Mouse (Mus musculus) layer of hippocampus, postnatal 25 days (tissue): ENCODE results near the gene Cdc20b. TPM values are rescaled to one million over a fixed set of nuclear protein-coding genes. Genes with fewer than 3 reads are reported as not detected.
"Not testable (repeated sequence)": the region's sequence is repeated elsewhere in the genome, so short reads cannot be mapped to it uniquely, and the experiment has no call there.

Experiments
- DNase-seq, 2 experiments: peaks; one replicate each; pipeline ENCODE4 v3.0.0; 2022; ENCODE audit warnings: mixed read lengths in 2 of 2, low spot score in 1 of 2; ENCODE audit errors: extremely low spot score in 1 of 2
- total RNA-seq, 2 experiments: library from RNA; stranded (reverse); gene quantifications; 2 replicates each; pipeline ENCODE4 v1.2.3; 2021

The Cdc20b gene
- under 1 TPM in 1 of 2 experiments, not detected in 1; 0.39 TPM for total RNA-seq

- peak in 1 of 2 experiments; percentile 17 for DNase-seq
Observed at GRCm38 (mm10) chr13:113034950-113035421, at the start of gene Cdc20b. TSS of gene Cdc20b (plus strand) at chr13:113035111.

- DNase-seq = no peak
Observed at GRCm38 (mm10) chr13:112985605-112986450, 49.1 kb upstream of the Cdc20b start.

- DNase-seq = no peak
Observed at GRCm38 (mm10) chr13:112986451-112986950, 48.4 kb upstream of the Cdc20b start.

- peak; percentile 78 to 82 for DNase-seq
Observed at GRCm38 (mm10) chr13:112987532-112987943, 47.4 kb upstream of the Cdc20b start, which contains the start of gene Ccno. TSS of gene Ccno (plus strand) at chr13:112987802.

GRCm38 (mm10) chr13:112987991-112988390 lies 46.9 kb upstream of the Cdc20b start:
- peak in 1 of 2 experiments; percentile 54 for DNase-seq

GRCm38 (mm10) chr13:112988866-112989265 lies 46.0 kb upstream of the Cdc20b start:
- no peak for DNase-seq

- no peak for DNase-seq
Observed at GRCm38 (mm10) chr13:112989541-112989940, 45.4 kb upstream of the Cdc20b start.

- no peak for DNase-seq
Observed at GRCm38 (mm10) chr13:112990346-112990745, 44.6 kb upstream of the Cdc20b start.

- DNase-seq = no peak
Observed at GRCm38 (mm10) chr13:112993531-112994152, 41.3 kb upstream of the Cdc20b start, which contains the start of gene Mcidas. TSS of gene Mcidas (plus strand) at chr13:112993845.

- DNase-seq = peak; percentile 34 to 60
Observed at GRCm38 (mm10) chr13:112994191-112994590, 40.7 kb upstream of the Cdc20b start.

GRCm38 (mm10) chr13:112996407-112996806 lies 38.5 kb upstream of the Cdc20b start:
- no peak for DNase-seq

- DNase-seq = no peak
Observed at GRCm38 (mm10) chr13:112997369-112997768, 37.5 kb upstream of the Cdc20b start.

- peak; percentile 24 to 35 for DNase-seq
Observed at GRCm38 (mm10) chr13:112998427-112999201, 36.3 kb upstream of the Cdc20b start.

- no peak for DNase-seq
Observed at GRCm38 (mm10) chr13:113000090-113000489, 34.8 kb upstream of the Cdc20b start.

- DNase-seq = no peak
Observed at GRCm38 (mm10) chr13:113000576-113001318, 34.2 kb upstream of the Cdc20b start.

GRCm38 (mm10) chr13:113012683-113013082 lies 22.2 kb upstream of the Cdc20b start:
- DNase-seq = no peak

GRCm38 (mm10) chr13:113013174-113013953 lies 21.5 kb upstream of the Cdc20b start:
- DNase-seq = not testable (repeated sequence)

- DNase-seq = no peak
Observed at GRCm38 (mm10) chr13:113021521-113021920, 13.4 kb upstream of the Cdc20b start.

- no peak for DNase-seq
Observed at GRCm38 (mm10) chr13:113022467-113022866, 12.4 kb upstream of the Cdc20b start.
